ENCODE assay signal across 8 mouse cellular contexts in genomic region chr10:45067436-45067925, GRCm38 (mm10). TPM values are rescaled to one million over a fixed set of nuclear protein-coding genes. Genes with fewer than 3 reads are reported as not detected.
DNase-seq lines count a peak whose midpoint lies in the region; ATAC-seq lines count a peak whose summit lies in the region.

No protein-coding gene starts in this region.

- H3K9me3 ChIP-seq in heart, embryonic 10.5 days: no peaks in the 10 kb centered on the region
- no peaks in the 10 kb centered on the region for H3K9me3 ChIP-seq in hindbrain, embryonic 15.5 days
- H3K9me3 ChIP-seq in lung, embryonic 15.5 days: no peaks in the 10 kb centered on the region
- H3K9me3 ChIP-seq in stomach, embryonic 15.5 days: no peaks in the 10 kb centered on the region

- peak overlapping the region; percentile 81 for H3K4me2 ChIP-seq in hindbrain, embryonic 15.5 days
- peak overlapping the region; percentile 68 for H3K4me2 ChIP-seq in lung, embryonic 15.5 days
- peak overlapping the region; percentile 73 for H3K4me2 ChIP-seq in stomach, embryonic 15.5 days

- no peaks in the 10 kb centered on the region for H3K27me3 ChIP-seq in heart, embryonic 10.5 days (ENCODE audit: insufficient read depth, poor library complexity, severe bottlenecking)
- H3K27me3 ChIP-seq in hindbrain, embryonic 15.5 days: no peaks in the 10 kb centered on the region
- H3K27me3 ChIP-seq in lung, embryonic 15.5 days: no peaks in the 10 kb centered on the region
- no peaks in the 10 kb centered on the region for H3K27me3 ChIP-seq in stomach, embryonic 15.5 days (replicated peaks)

- DNase-seq in heart, embryonic 10.5 days (ENCODE audit: low spot score): no peak
- DNase-seq in heart, adult 8-10 months (ENCODE audit: low spot score): no peak
- peak; percentile 45 for DNase-seq in CD4-positive helper T cell, adult 2 months (ENCODE audit: low read depth, low spot score)
- no peak for DNase-seq in right cerebral cortex, adult 18-20 months

- peak overlapping the region; percentile 98 for H3K27ac ChIP-seq in heart, embryonic 10.5 days
- H3K27ac ChIP-seq in brown adipose tissue, adult 24 weeks (replicated peaks; ENCODE audit: low read depth, low read length): no peak overlapping the region; the same call in 1 of the 2 replicates
- peak overlapping the region; percentile 86 for H3K27ac ChIP-seq in hindbrain, embryonic 15.5 days (replicated peaks)
- H3K27ac ChIP-seq in lung, embryonic 15.5 days: peak overlapping the region; percentile 87
- peak overlapping the region; percentile 88 for H3K27ac ChIP-seq in stomach, embryonic 15.5 days

- peaks cover 39% of the 10 kb centered on the region for H3K4me1 ChIP-seq in heart, embryonic 10.5 days
- 0 out of 2 replicates have a peak, but pooled peaks cover 4% of the 10 kb centered on the region for H3K4me1 ChIP-seq in brown adipose tissue, adult 24 weeks (ENCODE audit: control insufficient read depth, insufficient read depth, insufficient read length, low read length)
- H3K4me1 ChIP-seq in hindbrain, embryonic 15.5 days (replicated peaks): peaks cover 29% of the 10 kb centered on the region
- peaks cover 35% of the 10 kb centered on the region for H3K4me1 ChIP-seq in lung, embryonic 15.5 days
- H3K4me1 ChIP-seq in stomach, embryonic 15.5 days: peaks cover 12% of the 10 kb centered on the region; the same call in 1 of the 2 replicates

- WGBS in heart, embryonic 10.5 days: under 1% methylated on average over 28 of the region's 28 CpGs
- WGBS in hindbrain, embryonic 15.5 days: under 1% methylated on average over 28 of the region's 28 CpGs
- WGBS in lung, embryonic 15.5 days: under 1% methylated on average over 28 of the region's 28 CpGs
- WGBS in stomach, embryonic 15.5 days: under 1% methylated on average over 28 of the region's 28 CpGs

- peaks cover 5% of the 10 kb centered on the region; the same call in 1 of the 2 replicates for H3K36me3 ChIP-seq in heart, embryonic 10.5 days
- no peaks in the 10 kb centered on the region for H3K36me3 ChIP-seq in hindbrain, embryonic 15.5 days
- peaks cover 4% of the 10 kb centered on the region; the same call in 1 of the 2 replicates for H3K36me3 ChIP-seq in lung, embryonic 15.5 days
- no peaks in the 10 kb centered on the region for H3K36me3 ChIP-seq in stomach, embryonic 15.5 days

- no peak; the same call in 1 of the 2 replicates for ATAC-seq in hindbrain, embryonic 15.5 days (ENCODE audit: low FRiP score, low read depth)
- ATAC-seq in lung, embryonic 15.5 days (ENCODE audit: borderline replicate concordance, extremely low read depth, low FRiP score, low TSS enrichment): peak; percentile 66
- peak; percentile 9; the same call in 1 of the 2 replicates for ATAC-seq in stomach, embryonic 15.5 days (ENCODE audit: insufficient read depth, low FRiP score, low read depth)

- H3K9ac ChIP-seq in hindbrain, embryonic 15.5 days: peak overlapping the region; percentile 96
- peak overlapping the region; percentile 72 for H3K9ac ChIP-seq in lung, embryonic 15.5 days
- peak overlapping the region; percentile 59 for H3K9ac ChIP-seq in stomach, embryonic 15.5 days

- peak overlapping the region; percentile 99 for H3K4me3 ChIP-seq in heart, embryonic 10.5 days
- H3K4me3 ChIP-seq in brown adipose tissue, adult 24 weeks (ENCODE audit: insufficient read depth, low read depth, low read length): peak overlapping the region; percentile 81
- H3K4me3 ChIP-seq in hindbrain, embryonic 15.5 days: peak overlapping the region; percentile 99
- peak overlapping the region; percentile 80 for H3K4me3 ChIP-seq in lung, embryonic 15.5 days
- peak overlapping the region; percentile 98 for H3K4me3 ChIP-seq in stomach, embryonic 15.5 days (replicated peaks)

RNA-seq across cellular contexts. Expression of gene Prep, which starts 0.5 kb away (rescaled TPM):
- 30.5 and 32.5 TPM in 2 replicates for polyA plus RNA-seq in heart, embryonic 10.5 days (2016; fragmentation: Nextera tagmentation; extraction: Ambion mirVana)
- total RNA-seq in heart, adult 8-10 months (2022): 10 to 100 TPM; 11.9 to 14.3 (median 13.3) TPM
- polyA plus RNA-seq in brown adipose tissue, adult 24 weeks (2012; ENCODE audit: insufficient read depth, insufficient read length, missing spikeins): 3.6 and 4.0 TPM in 2 replicates
- 25.6 and 27.2 TPM in 2 replicates for polyA plus RNA-seq in hindbrain, embryonic 15.5 days (2015; fragmentation: Nextera tagmentation; extraction: Ambion mirVana)
- polyA plus RNA-seq in lung, embryonic 15.5 days (2015; fragmentation: Nextera tagmentation; extraction: Ambion mirVana): 35.7 and 36.2 TPM in 2 replicates
- 22.1 and 23.8 TPM in 2 replicates for polyA plus RNA-seq in stomach, embryonic 15.5 days (2015; fragmentation: Nextera tagmentation; extraction: Ambion mirVana)
